Mouse (Mus musculus): ENCODE data around the gene Stap2.

- no peak for TF ChIP-seq TAL1 (IDR thresholded peaks at IDR 0.05; ENCODE audit: low read length)
- no peak for TF ChIP-seq GATA1 (IDR thresholded peaks at IDR 0.05; ENCODE audit: low read length)
Observed at GRCm38 (mm10) chr17:55969560-55969959, 35.8 kb downstream of the Stap2 start.
